Mouse (Mus musculus): ENCODE results near the gene Afdn. TPM values are rescaled to one million over a fixed set of nuclear protein-coding genes. Genes with fewer than 3 reads are reported as not detected.

Afdn gene
- polyA plus RNA-seq, 1 experiment from 2014 or later: 65.6 TPM

GRCm38 (mm10) chr17:13866951-13867351, 106.6 kb downstream of the Afdn start:
- H3K27me3 ChIP-seq (ENCODE audit: low read depth, poor library complexity, severe bottlenecking): no peaks in the 10 kb centered on the region
- no peak for DNase-seq (ENCODE audit: low spot score)
- 76% methylated on average over 3 of the region's 3 CpGs for WGBS
- H3K36me3 ChIP-seq: peaks cover 56% of the 10 kb centered on the region
- no peaks in the 10 kb centered on the region for H3K9me3 ChIP-seq (replicated peaks)
- H3K27ac ChIP-seq: no peak overlapping the region
- H3K4me3 ChIP-seq: no peak overlapping the region
- peaks cover 8% of the 10 kb centered on the region for H3K4me1 ChIP-seq

DNA sequence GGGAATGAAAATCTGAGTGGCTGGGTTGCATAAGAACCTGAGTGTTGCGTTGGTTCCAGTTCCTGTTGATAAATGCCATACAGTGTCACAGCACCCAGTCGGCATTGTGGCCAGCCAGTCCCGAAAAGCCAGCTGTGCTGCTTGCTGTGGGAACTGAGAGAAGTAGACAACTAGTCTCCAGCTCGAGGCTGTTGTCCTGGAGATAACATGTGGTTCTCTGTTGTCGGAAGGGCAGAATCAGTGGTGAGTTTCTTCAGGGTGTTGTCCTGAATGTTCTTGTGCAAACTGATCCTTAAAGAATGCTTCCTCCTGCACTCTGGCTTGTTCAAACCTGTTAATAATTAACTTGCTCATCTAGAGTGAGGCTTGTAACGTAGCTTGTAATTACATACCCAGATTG, 107.1 kb downstream of the Afdn start:
- WGBS: 55% methylated on average over 6 of the region's 6 CpGs
- peak overlapping the region; percentile 48; the same call in 1 of the 2 replicates for H3K27ac ChIP-seq

GRCm38 (mm10) chr17:13870236-13870635, 109.9 kb downstream of the Afdn start:
- no peak overlapping the region for H3K4me3 ChIP-seq
- DNase-seq (ENCODE audit: low spot score): no peak
- no peaks in the 10 kb centered on the region for H3K9me3 ChIP-seq (replicated peaks)
- peaks cover 50% of the 10 kb centered on the region for H3K36me3 ChIP-seq
- 87% methylated on average over 1 of the region's 1 CpGs for WGBS
- H3K27ac ChIP-seq: no peak overlapping the region
- no peaks in the 10 kb centered on the region for H3K27me3 ChIP-seq (ENCODE audit: low read depth, poor library complexity, severe bottlenecking)
- H3K4me1 ChIP-seq: peaks cover 8% of the 10 kb centered on the region

More for the DNA sequence above, 107.1 kb downstream of the Afdn start:
- H3K4me1 ChIP-seq: peaks cover 8% of the 10 kb centered on the region
- peak; percentile 34 for DNase-seq (ENCODE audit: low spot score)
- H3K36me3 ChIP-seq: peaks cover 56% of the 10 kb centered on the region
- no peaks in the 10 kb centered on the region for H3K27me3 ChIP-seq (ENCODE audit: low read depth, poor library complexity, severe bottlenecking)
- no peak overlapping the region for H3K4me3 ChIP-seq
- H3K9me3 ChIP-seq (replicated peaks): no peaks in the 10 kb centered on the region

DNA sequence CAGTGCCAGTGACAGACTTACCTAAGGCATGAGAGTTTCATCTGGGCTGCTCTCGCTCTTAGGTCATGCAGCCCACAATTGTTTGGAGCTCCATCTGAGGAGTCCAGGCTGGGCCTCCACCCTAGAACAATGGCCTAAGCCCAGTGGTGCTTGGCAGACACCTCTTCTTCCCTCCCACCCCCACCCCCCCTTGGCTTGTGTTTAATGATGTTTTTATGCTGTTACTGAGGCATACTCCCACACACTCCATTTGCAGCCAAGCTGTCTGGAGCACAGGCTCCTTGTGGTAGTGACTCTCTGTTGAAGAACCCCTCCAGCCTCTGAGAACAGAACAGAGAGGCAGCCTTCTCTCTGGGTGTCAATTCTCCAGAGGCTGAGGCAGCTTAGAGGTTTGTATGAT, 113.9 kb downstream of the Afdn start:
- WGBS: 94% methylated on average over 1 of the region's 1 CpGs

GRCm38 (mm10) chr17:13877460-13877859, 117.1 kb downstream of the Afdn start:
- H3K9me3 ChIP-seq (replicated peaks): no peaks in the 10 kb centered on the region
- peaks cover 46% of the 10 kb centered on the region for H3K36me3 ChIP-seq
- H3K27ac ChIP-seq: no peak overlapping the region
- H3K27me3 ChIP-seq (ENCODE audit: low read depth, poor library complexity, severe bottlenecking): no peaks in the 10 kb centered on the region
- H3K4me1 ChIP-seq: no peaks in the 10 kb centered on the region
- DNase-seq (ENCODE audit: low spot score): no peak
- H3K4me3 ChIP-seq: no peak overlapping the region

More for the DNA sequence above, 113.9 kb downstream of the Afdn start:
- Histone ChIP-seq H3K27ac (no peak overlapping the region), H3K36me3 (peaks cover 49% of the 10 kb centered on the region), H3K4me3 (no peak overlapping the region), H3K9me3 (replicated peaks) (no peaks in the 10 kb centered on the region), H3K4me1 (no peaks in the 10 kb centered on the region), H3K27me3 (ENCODE audit: low read depth, poor library complexity, severe bottlenecking) (no peaks in the 10 kb centered on the region)
- no peak for DNase-seq (ENCODE audit: low spot score)

GRCm38 (mm10) chr17:13879731-13880130, 119.4 kb downstream of the Afdn start:
- 88% methylated on average over 1 of the region's 1 CpGs for WGBS
- H3K27ac ChIP-seq: no peak overlapping the region

DNA sequence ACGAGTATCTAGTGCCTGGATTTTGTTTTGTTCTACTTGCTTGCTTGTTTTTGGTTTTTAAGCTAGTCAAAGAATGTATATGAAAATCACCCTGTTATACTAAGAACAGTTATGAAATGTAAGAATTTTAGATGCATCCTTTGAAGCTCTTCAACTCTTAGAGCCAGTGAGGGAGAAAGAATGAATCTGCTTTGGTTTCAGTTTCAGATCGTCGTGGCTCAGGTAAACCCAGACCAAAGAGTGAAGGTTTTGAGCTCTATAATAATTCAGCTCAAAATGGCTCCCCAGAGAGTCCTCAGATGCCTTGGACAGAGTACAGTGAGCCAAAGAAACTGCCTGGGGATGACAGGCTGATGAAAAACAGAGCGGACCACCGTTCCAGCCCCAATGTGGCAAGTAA, 123.2 kb downstream of the Afdn start:
- Histone ChIP-seq H3K4me1 (no peaks in the 10 kb centered on the region), H3K4me3 (no peak overlapping the region), H3K27me3 (ENCODE audit: low read depth, poor library complexity, severe bottlenecking) (no peaks in the 10 kb centered on the region), H3K9me3 (replicated peaks) (no peaks in the 10 kb centered on the region), H3K36me3 (peaks cover 73% of the 10 kb centered on the region), H3K27ac (no peak overlapping the region)
- 84% methylated on average over 5 of the region's 5 CpGs for whole genome bisulfite sequencing
- DNase-seq (ENCODE audit: low spot score): no peak

More at GRCm38 (mm10) chr17:13879731-13880130, 119.4 kb downstream of the Afdn start:
- DNase-seq (ENCODE audit: low spot score): no peak
- peaks cover 50% of the 10 kb centered on the region for H3K36me3 ChIP-seq
- H3K27me3 ChIP-seq (ENCODE audit: low read depth, poor library complexity, severe bottlenecking): no peaks in the 10 kb centered on the region
- H3K4me1 ChIP-seq: no peaks in the 10 kb centered on the region
- H3K9me3 ChIP-seq (replicated peaks): no peaks in the 10 kb centered on the region
- H3K4me3 ChIP-seq: no peak overlapping the region

GRCm38 (mm10) chr17:13889818-13890434, 129.6 kb downstream of the Afdn start:
- DNase-seq (ENCODE audit: low spot score): no peak
- Histone ChIP-seq H3K27ac (no peak overlapping the region), H3K27me3 (ENCODE audit: low read depth, poor library complexity, severe bottlenecking) (no peaks in the 10 kb centered on the region), H3K4me1 (no peaks in the 10 kb centered on the region), H3K36me3 (peaks cover 44% of the 10 kb centered on the region), H3K4me3 (no peak overlapping the region), H3K9me3 (replicated peaks) (no peaks in the 10 kb centered on the region)
- WGBS: 90% methylated on average over 7 of the region's 7 CpGs

- no peaks in the 10 kb centered on the region for H3K9me3 ChIP-seq (replicated peaks)
- H3K27me3 ChIP-seq (ENCODE audit: low read depth, poor library complexity, severe bottlenecking): no peaks in the 10 kb centered on the region
- H3K27ac ChIP-seq: no peak overlapping the region
- peaks cover 41% of the 10 kb centered on the region for H3K36me3 ChIP-seq
- no peak overlapping the region for H3K4me3 ChIP-seq
- no peaks in the 10 kb centered on the region for H3K4me1 ChIP-seq
- WGBS: 65% methylated on average over 1 of the region's 1 CpGs
- DNase-seq (ENCODE audit: low spot score): no peak
These were observed 130.6 kb downstream of the Afdn start for GRCm38 (mm10) chr17:13890932-13891331.

GRCm38 (mm10) chr17:13898838-13899237, 138.5 kb downstream of the Afdn start:
- no peaks in the 10 kb centered on the region for H3K4me1 ChIP-seq
- 88% methylated on average over 17 of the region's 17 CpGs for WGBS
- H3K4me3 ChIP-seq: no peak overlapping the region
- H3K36me3 ChIP-seq: peaks cover 59% of the 10 kb centered on the region
- no peak for DNase-seq (ENCODE audit: low spot score)
- no peak overlapping the region for H3K27ac ChIP-seq
- H3K9me3 ChIP-seq (replicated peaks): no peaks in the 10 kb centered on the region
- no peaks in the 10 kb centered on the region for H3K27me3 ChIP-seq (ENCODE audit: low read depth, poor library complexity, severe bottlenecking)

GRCm38 (mm10) chr17:13899241-13899640, 138.9 kb downstream of the Afdn start:
- H3K4me1 ChIP-seq: no peaks in the 10 kb centered on the region
- WGBS: 95% methylated on average over 7 of the region's 7 CpGs
- no peaks in the 10 kb centered on the region for H3K27me3 ChIP-seq (ENCODE audit: low read depth, poor library complexity, severe bottlenecking)
- H3K27ac ChIP-seq: no peak overlapping the region
- DNase-seq (ENCODE audit: low spot score): no peak
- no peak overlapping the region for H3K4me3 ChIP-seq
- H3K9me3 ChIP-seq (replicated peaks): no peaks in the 10 kb centered on the region
- peaks cover 61% of the 10 kb centered on the region for H3K36me3 ChIP-seq

- Histone ChIP-seq H3K27ac (no peak overlapping the region), H3K27me3 (ENCODE audit: low read depth, poor library complexity, severe bottlenecking) (no peaks in the 10 kb centered on the region), H3K4me3 (no peak overlapping the region), H3K9me3 (replicated peaks) (no peaks in the 10 kb centered on the region), H3K4me1 (no peaks in the 10 kb centered on the region), H3K36me3 (peaks cover 53% of the 10 kb centered on the region)
- DNase-seq (ENCODE audit: low spot score): no peak
- WGBS: 91% methylated on average over 8 of the region's 8 CpGs
These were observed 143.5 kb downstream of the Afdn start for GRCm38 (mm10) chr17:13903793-13904192.

DNA sequence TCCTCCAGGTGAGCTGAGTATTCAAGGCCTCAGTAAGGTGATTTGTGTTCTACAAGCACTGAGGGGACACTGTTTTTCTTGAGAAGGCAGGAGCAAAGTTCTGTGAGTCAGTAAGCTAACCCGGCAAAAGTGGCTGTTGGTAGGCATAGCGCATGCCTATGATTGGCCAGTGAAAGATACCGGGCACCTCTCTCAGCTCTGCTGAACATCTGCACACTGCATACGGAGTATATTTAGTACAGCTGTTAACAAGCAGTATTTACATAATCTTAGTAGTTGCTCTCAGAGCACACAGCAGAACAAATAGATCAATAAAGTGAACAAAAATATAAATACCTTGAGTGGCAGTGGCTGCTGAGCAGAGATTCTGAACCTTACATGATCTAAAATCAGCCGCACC, 146.7 kb downstream of the Afdn start:
- Histone ChIP-seq H3K4me1 (no peaks in the 10 kb centered on the region), H3K36me3 (peaks cover 36% of the 10 kb centered on the region)

DNA sequence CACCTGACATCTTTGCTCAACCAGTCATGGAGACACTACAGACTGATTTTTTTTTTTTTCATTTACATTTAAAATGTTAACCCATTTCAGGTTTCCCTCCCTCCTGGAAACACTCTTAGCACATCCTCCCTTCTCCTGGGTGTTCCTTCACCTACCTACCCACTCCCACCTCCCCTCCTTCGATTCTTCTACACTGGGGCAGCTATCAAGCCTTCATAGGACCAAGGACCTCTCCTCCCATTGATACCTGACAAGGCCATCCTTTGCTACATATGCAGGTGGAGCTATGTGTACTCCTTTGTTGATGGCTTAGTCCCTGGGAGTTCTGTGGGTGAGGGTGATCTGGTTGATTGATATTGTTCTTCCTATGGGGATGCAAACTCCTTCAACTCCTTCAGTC, 147.3 kb downstream of the Afdn start:
- H3K4me1 ChIP-seq: no peaks in the 10 kb centered on the region
- no peak for DNase-seq (ENCODE audit: low spot score)
- 90% methylated on average over 1 of the region's 1 CpGs for WGBS
- no peaks in the 10 kb centered on the region for H3K27me3 ChIP-seq (ENCODE audit: low read depth, poor library complexity, severe bottlenecking)
- H3K36me3 ChIP-seq: peaks cover 32% of the 10 kb centered on the region
- no peak overlapping the region for H3K27ac ChIP-seq
- no peaks in the 10 kb centered on the region for H3K9me3 ChIP-seq (replicated peaks)
- H3K4me3 ChIP-seq: no peak overlapping the region

More for the DNA sequence above, 146.7 kb downstream of the Afdn start:
- Histone ChIP-seq H3K4me3 (no peak overlapping the region), H3K9me3 (replicated peaks) (no peaks in the 10 kb centered on the region), H3K27ac (no peak overlapping the region), H3K27me3 (ENCODE audit: low read depth, poor library complexity, severe bottlenecking) (no peaks in the 10 kb centered on the region)
- DNase-seq (ENCODE audit: low spot score): no peak
- WGBS: 97% methylated on average over 5 of the region's 5 CpGs
